ENCODE assay signal across 9 mouse cellular contexts in the genomic region with DNA sequence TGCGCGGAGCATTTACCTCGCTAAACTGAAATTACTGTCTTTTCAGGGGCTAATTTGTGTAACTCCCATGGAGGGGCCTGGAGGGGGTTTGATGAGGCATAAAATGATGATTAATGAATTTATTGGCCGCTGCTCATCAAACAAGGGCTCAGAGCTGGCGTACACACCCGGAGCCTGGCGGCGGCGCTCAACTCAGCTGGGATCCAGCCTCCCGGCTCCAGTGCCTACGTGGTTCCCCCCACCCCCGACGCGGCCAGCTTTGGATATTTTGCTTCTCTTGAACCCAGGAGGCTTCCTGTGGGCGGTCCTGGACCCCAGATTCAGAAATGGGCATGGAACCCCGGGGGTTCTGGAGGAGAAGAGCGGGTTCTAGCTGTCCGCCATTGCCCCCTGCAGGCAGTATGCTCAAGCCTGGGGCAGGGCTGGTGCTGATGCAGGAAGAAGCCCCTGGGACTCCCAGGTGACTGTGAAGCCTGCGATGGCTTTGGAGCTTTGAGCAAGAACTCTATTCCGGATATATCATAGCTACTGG. TPM values are rescaled to one million over a fixed set of nuclear protein-coding genes. Genes with fewer than 3 reads are reported as not detected.
DNase-seq lines count a peak whose midpoint lies in the region; ATAC-seq lines count a peak whose summit lies in the region.
"Had no signal": no experiment of that assay in that cellular context is flagged by ENCODE, and none has a peak within 500 bp of the region (broad histone marks: within the 10 kb centered on the region; RNA-seq: fewer than 3 reads in every experiment).

No protein-coding gene starts in this region.

- H3K9ac ChIP-seq in heart, embryonic 12.5 days = no peak overlapping the region
- peak overlapping the region; percentile 71 for H3K9ac ChIP-seq in midbrain, embryonic 13.5 days (replicated peaks)

- DNase-seq in heart, adult 9 months (ENCODE audit: low spot score in 2 of 2) = no peak
- peak; percentile 19 to 31 for DNase-seq in adrenal gland, postnatal 36 days
- DNase-seq in limb, embryonic 10.5 days (ENCODE audit: low spot score) = peak; percentile 66
- no peak for DNase-seq in yolk sac, embryonic 10.5 days (ENCODE audit: low spot score)
- no peak for DNase-seq in spleen, postnatal 36 days (ENCODE audit: low spot score in 2 of 2)

- WGBS in heart, embryonic 12.5 days = 13% methylated on average over 20 of the region's 20 CpGs
- WGBS in limb, embryonic 10.5 days = 5% methylated on average over 20 of the region's 20 CpGs
- WGBS in midbrain, embryonic 13.5 days = 14% methylated on average over 20 of the region's 20 CpGs

- H3K4me3 ChIP-seq in heart, embryonic 12.5 days = peak overlapping the region; percentile 16
- peak overlapping the region; percentile 25; the same call in 1 of the 2 replicates for H3K4me3 ChIP-seq in limb, embryonic 10.5 days
- peak overlapping the region; percentile 46 for H3K4me3 ChIP-seq in midbrain, embryonic 13.5 days (replicated peaks)

- H3K4me2 ChIP-seq in heart, embryonic 12.5 days = peak overlapping the region; percentile 57
- H3K4me2 ChIP-seq in midbrain, embryonic 13.5 days (replicated peaks) = peak overlapping the region; percentile 61

- no peak overlapping the region for H3K27ac ChIP-seq in heart, embryonic 12.5 days (ENCODE audit: poor library complexity, severe bottlenecking)
- H3K27ac ChIP-seq in limb, embryonic 10.5 days = no peak overlapping the region
- H3K27ac ChIP-seq in midbrain, embryonic 13.5 days = peak overlapping the region; percentile 39

- no peaks in the 10 kb centered on the region for H3K36me3 ChIP-seq in heart, embryonic 12.5 days
- no peaks in the 10 kb centered on the region for H3K36me3 ChIP-seq in limb, embryonic 10.5 days
- no peaks in the 10 kb centered on the region for H3K36me3 ChIP-seq in midbrain, embryonic 13.5 days

- peak; percentile 31; the same call in 1 of the 2 replicates for ATAC-seq in heart, embryonic 12.5 days (ENCODE audit: insufficient number of reproducible peaks, low FRiP score)
- ATAC-seq in granulocyte monocyte progenitor cell, adult 5-6 weeks (replicated peaks; ENCODE audit: poor library complexity, severe bottlenecking) = peak; percentile 34
- ATAC-seq in midbrain, embryonic 13.5 days = peak; percentile 35; the same call in 1 of the 2 replicates

- H3K4me1 ChIP-seq in heart, embryonic 12.5 days (replicated peaks) = peaks cover 48% of the 10 kb centered on the region
- peaks cover 43% of the 10 kb centered on the region for H3K4me1 ChIP-seq in limb, embryonic 10.5 days
- peaks cover 62% of the 10 kb centered on the region for H3K4me1 ChIP-seq in midbrain, embryonic 13.5 days (replicated peaks)

- peaks cover 62% of the 10 kb centered on the region for H3K27me3 ChIP-seq in heart, embryonic 12.5 days (replicated peaks)
- H3K27me3 ChIP-seq in limb, embryonic 10.5 days (ENCODE audit: low read depth, poor library complexity, severe bottlenecking) = peaks cover 97% of the 10 kb centered on the region
- peaks cover 45% of the 10 kb centered on the region for H3K27me3 ChIP-seq in midbrain, embryonic 13.5 days

- no peaks in the 10 kb centered on the region for H3K9me3 ChIP-seq in heart, embryonic 12.5 days (replicated peaks)
- H3K9me3 ChIP-seq in limb, embryonic 10.5 days (replicated peaks) = no peaks in the 10 kb centered on the region
- no peaks in the 10 kb centered on the region for H3K9me3 ChIP-seq in midbrain, embryonic 13.5 days

RNA-seq across cellular contexts. Expression of a gene that starts 9.4 kb away (rescaled TPM):
- 14.3 and 16.4 TPM in 2 replicates for polyA plus RNA-seq in heart, embryonic 12.5 days (2016; fragmentation: Nextera tagmentation; extraction: Ambion mirVana)
- total RNA-seq in adrenal gland, postnatal 36 days (2021) = 1 to 10 TPM; 2.0 to 2.1 TPM
- not detected in 2 replicates for total RNA-seq in granulocyte monocyte progenitor cell, adult 5-6 weeks (2014; fragmentation: Nextera tagmentation)
- not detected in 2 replicates for total RNA-seq in granulocyte monocyte progenitor cell, adult 5-6 weeks (2017)
- 11.5 and 13.2 TPM in 2 replicates for polyA plus RNA-seq in limb, embryonic 10.5 days (2016; fragmentation: Nextera tagmentation; extraction: Ambion mirVana)
- 24.6 and 30.6 TPM in 2 replicates for polyA plus RNA-seq in midbrain, embryonic 13.5 days (2015; fragmentation: Nextera tagmentation; extraction: Ambion mirVana)
- polyA plus RNA-seq: intestine, embryonic 14.5 days had no signal

Comparison
In these comparisons a context has a peak if more than half of its experiments do, and no peak if none do; other contexts are left out.
1. DNase-seq: peak in adrenal gland, postnatal 36 days (2 of 2) and limb, embryonic 10.5 days (single experiment); none in heart, adult 9 months (0 of 2), yolk sac, embryonic 10.5 days (single experiment) and spleen, postnatal 36 days (0 of 2).
2. Peak in every context shown above with its lines, with median percentiles within 50 percentile points of each other: ATAC-seq and H3K4me3 ChIP-seq.